8 mouse cellular contexts compared by ENCODE assay signal in genomic region chr11:29129862-29130384, GRCm38 (mm10). TPM values are rescaled to one million over a fixed set of nuclear protein-coding genes. Genes with fewer than 3 reads are reported as not detected.
DNase-seq lines count a peak whose midpoint lies in the region; ATAC-seq lines count a peak whose summit lies in the region.

No protein-coding gene starts in this region.

- H3K9me3 ChIP-seq in lung, embryonic 16.5 days (ENCODE audit: control insufficient read depth, low read length): no peaks in the 10 kb centered on the region
- no peaks in the 10 kb centered on the region for H3K9me3 ChIP-seq in forebrain, embryonic 12.5 days
- no peaks in the 10 kb centered on the region for H3K9me3 ChIP-seq in liver, embryonic 13.5 days (replicated peaks)

- 49% methylated on average over 11 of the region's 11 CpGs for WGBS in lung, embryonic 16.5 days
- WGBS in forebrain, embryonic 12.5 days: 71% methylated on average over 11 of the region's 11 CpGs
- 52% methylated on average over 11 of the region's 11 CpGs for WGBS in liver, embryonic 13.5 days (ENCODE audit: insufficient replicate concordance)

- H3K4me2 ChIP-seq in lung, embryonic 16.5 days (ENCODE audit: low read depth, low read length): peak overlapping the region; percentile 64
- H3K4me2 ChIP-seq in forebrain, embryonic 12.5 days: peak overlapping the region; percentile 69
- peak overlapping the region; percentile 79 for H3K4me2 ChIP-seq in liver, embryonic 13.5 days

- H3K4me1 ChIP-seq in lung, embryonic 16.5 days (replicated peaks; ENCODE audit: control insufficient read depth, insufficient read depth, low read length): peaks cover 4% of the 10 kb centered on the region
- peaks cover 9% of the 10 kb centered on the region for H3K4me1 ChIP-seq in forebrain, embryonic 12.5 days
- peaks cover 13% of the 10 kb centered on the region for H3K4me1 ChIP-seq in liver, embryonic 13.5 days (replicated peaks)

- no peaks in the 10 kb centered on the region for H3K27me3 ChIP-seq in lung, embryonic 16.5 days (ENCODE audit: control insufficient read depth, insufficient read depth, low read depth, low read length)
- H3K27me3 ChIP-seq in forebrain, embryonic 12.5 days: no peaks in the 10 kb centered on the region
- H3K27me3 ChIP-seq in liver, embryonic 13.5 days: no peaks in the 10 kb centered on the region
- no peaks in the 10 kb centered on the region for H3K27me3 ChIP-seq in splenic B cell, adult 2 months (ENCODE audit: control insufficient read depth, insufficient read depth, low read length, poor library complexity, severe bottlenecking)

- peak; percentile 27 to 29 for DNase-seq in cerebellum, postnatal 25 days
- no peak for DNase-seq in cerebellum, postnatal 4 days (ENCODE audit: low spot score in 2 of 2)
- no peak for DNase-seq in lung, postnatal 14 days
- no peak for DNase-seq in liver, embryonic 13.5 days
- peak; percentile 44 for DNase-seq in splenic B cell, adult 2 months (ENCODE audit: low read depth, low spot score)
- no peak for DNase-seq in retina, postnatal 1 day

- peak overlapping the region; percentile 95 for H3K9ac ChIP-seq in lung, embryonic 16.5 days (ENCODE audit: low read length)
- peak overlapping the region; percentile 69; the same call in 1 of the 2 replicates for H3K9ac ChIP-seq in forebrain, embryonic 12.5 days
- H3K9ac ChIP-seq in liver, embryonic 13.5 days: peak overlapping the region; percentile 88

- peak; percentile 41 for ATAC-seq in lung, embryonic 16.5 days (ENCODE audit: low read depth)
- peak; percentile 57 for ATAC-seq in forebrain, embryonic 12.5 days (ENCODE audit: low FRiP score)
- ATAC-seq in liver, embryonic 13.5 days (ENCODE audit: low read depth): no peak

- peak overlapping the region; percentile 31; the same call in 1 of the 2 replicates for H3K27ac ChIP-seq in lung, embryonic 16.5 days (ENCODE audit: low read length)
- H3K27ac ChIP-seq in forebrain, embryonic 12.5 days: no peak overlapping the region
- no peak overlapping the region for H3K27ac ChIP-seq in liver, embryonic 13.5 days

- peaks cover 4% of the 10 kb centered on the region; the same call in 1 of the 2 replicates for H3K36me3 ChIP-seq in lung, embryonic 16.5 days (ENCODE audit: control insufficient read depth, insufficient read depth, low read length)
- peaks cover 11% of the 10 kb centered on the region for H3K36me3 ChIP-seq in forebrain, embryonic 12.5 days (replicated peaks)
- peaks cover 15% of the 10 kb centered on the region for H3K36me3 ChIP-seq in liver, embryonic 13.5 days
- no peaks in the 10 kb centered on the region for H3K36me3 ChIP-seq in splenic B cell, adult 2 months (ENCODE audit: control insufficient read depth, insufficient read depth, low read length, poor library complexity, severe bottlenecking)

- peak overlapping the region; percentile 93 for H3K4me3 ChIP-seq in lung, embryonic 16.5 days (ENCODE audit: low read length)
- H3K4me3 ChIP-seq in forebrain, embryonic 12.5 days (replicated peaks): peak overlapping the region; percentile 65
- peak overlapping the region; percentile 89 for H3K4me3 ChIP-seq in liver, embryonic 13.5 days (replicated peaks)

RNA-seq across cellular contexts. Expression of gene Pnpt1, which starts 0.6 kb away (rescaled TPM):
- polyA plus RNA-seq in lung, embryonic 16.5 days (2015; fragmentation: Nextera tagmentation; extraction: Ambion mirVana): 34.4 and 38.8 TPM in 2 replicates
- polyA plus RNA-seq in forebrain, embryonic 12.5 days (2016; fragmentation: Nextera tagmentation; extraction: Ambion mirVana): 37.3 and 39.5 TPM in 2 replicates
- 38.4 and 47.5 TPM in 2 replicates for polyA plus RNA-seq in liver, embryonic 13.5 days (2015; fragmentation: Nextera tagmentation; extraction: Ambion mirVana)

RNA-seq across cellular contexts. Expression of gene Ppp4r3b, which starts 42.8 kb away (rescaled TPM):
- polyA plus RNA-seq in lung, embryonic 16.5 days (2015; fragmentation: Nextera tagmentation; extraction: Ambion mirVana): 87.4 TPM in 2 replicates
- polyA plus RNA-seq in forebrain, embryonic 12.5 days (2016; fragmentation: Nextera tagmentation; extraction: Ambion mirVana): 122 and 128 TPM in 2 replicates
- polyA plus RNA-seq in liver, embryonic 13.5 days (2015; fragmentation: Nextera tagmentation; extraction: Ambion mirVana): 48.7 and 67.6 TPM in 2 replicates

Comparison
In these comparisons a context has a peak if more than half of its experiments do, and no peak if none do; other contexts are left out.
1. DNase-seq: peak in cerebellum, postnatal 25 days (2 of 2) and splenic B cell, adult 2 months (single experiment); none in cerebellum, postnatal 4 days (0 of 2), lung, postnatal 14 days (single experiment), liver, embryonic 13.5 days (single experiment) and retina, postnatal 1 day (single experiment).
2. Peak in every context shown above with its lines, with median percentiles within 50 percentile points of each other: H3K4me2 ChIP-seq, H3K4me3 ChIP-seq and H3K9ac ChIP-seq.